Mouse (Mus musculus): ENCODE results near the gene Wdr83os. TPM values are rescaled to one million over a fixed set of nuclear protein-coding genes. Genes with fewer than 3 reads are reported as not detected.
A peak's percentile ranks its signal among the peaks of the same experiment; 100 is the strongest.
"Not testable (repeated sequence)": the region's sequence is repeated elsewhere in the genome, so short reads cannot be mapped to it uniquely, and the experiment has no call there.

The Wdr83os gene
- polyA plus RNA-seq, 1 experiment from 2014 or later: 87.7 TPM

DNA sequence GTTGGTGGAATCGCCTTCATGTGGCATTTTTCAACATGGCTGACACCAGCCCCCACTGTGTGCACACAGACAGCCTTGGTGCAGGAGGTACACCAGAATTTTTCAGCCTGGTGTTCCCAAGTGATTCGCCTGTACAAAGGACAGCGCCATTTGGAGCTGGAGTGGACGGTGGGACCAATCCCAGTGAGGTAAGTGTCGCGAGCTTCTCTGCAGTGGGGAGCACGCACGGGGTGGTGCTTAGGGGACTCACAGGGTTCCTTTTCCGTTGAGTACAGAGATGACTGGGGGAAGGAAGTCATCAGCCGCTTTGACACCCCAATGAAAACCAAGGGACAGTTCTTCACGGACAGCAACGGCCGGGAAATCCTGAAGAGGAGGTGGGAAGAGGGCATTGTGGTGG, 14.5 kb downstream of the Wdr83os start:
- Histone ChIP-seq H3K4me3 (no peak overlapping the region), H3K4me1 (peaks cover 10% of the 10 kb centered on the region; the same call in 1 of the 2 replicates), H3K27ac (no peak overlapping the region), H3K4me2 (no peak overlapping the region), H3K9me3 (replicated peaks) (no peaks in the 10 kb centered on the region), H3K27me3 (replicated peaks) (no peaks in the 10 kb centered on the region), H3K36me3 (peaks cover 79% of the 10 kb centered on the region), H3K9ac (no peak overlapping the region)
- 84% methylated on average over 13 of the region's 13 CpGs for WGBS (ENCODE audit: insufficient replicate concordance)
- no peak for ATAC-seq

DNA sequence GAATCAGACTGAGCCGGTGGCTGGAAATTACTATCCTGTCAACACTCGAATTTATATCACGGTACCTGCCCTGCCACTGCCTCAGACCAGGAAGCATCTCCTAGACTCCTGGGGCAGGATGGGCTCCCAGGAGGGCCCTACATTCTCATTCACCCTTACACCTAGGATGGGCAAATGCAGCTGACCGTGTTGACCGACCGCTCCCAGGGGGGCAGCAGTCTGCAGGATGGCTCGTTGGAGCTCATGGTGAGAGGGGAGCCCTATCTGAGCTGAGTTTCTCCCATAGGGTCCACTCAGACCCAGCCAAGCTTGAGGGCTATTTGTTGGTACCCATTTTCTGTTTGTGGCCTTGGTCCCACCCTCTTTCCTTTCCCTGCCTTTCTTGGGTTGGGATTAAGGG, 15.0 kb downstream of the Wdr83os start:
- H3K9me3 ChIP-seq (replicated peaks): no peaks in the 10 kb centered on the region
- H3K27me3 ChIP-seq (replicated peaks): no peaks in the 10 kb centered on the region
- H3K4me3 ChIP-seq: no peak overlapping the region
- no peak overlapping the region for H3K27ac ChIP-seq
- peaks cover 10% of the 10 kb centered on the region; the same call in 1 of the 2 replicates for H3K4me1 ChIP-seq
- WGBS (ENCODE audit: insufficient replicate concordance): 85% methylated on average over 7 of the region's 7 CpGs
- H3K36me3 ChIP-seq: peaks cover 79% of the 10 kb centered on the region
- H3K9ac ChIP-seq: no peak overlapping the region
- H3K4me2 ChIP-seq: no peak overlapping the region
- no peak for ATAC-seq

GRCm38 (mm10) chr8:85096196-85096595, 15.7 kb downstream of the Wdr83os start:
- H3K4me3 ChIP-seq: no peak overlapping the region
- H3K4me2 ChIP-seq: no peak overlapping the region
- peaks cover 74% of the 10 kb centered on the region for H3K36me3 ChIP-seq
- no peaks in the 10 kb centered on the region for H3K9me3 ChIP-seq (replicated peaks)
- WGBS (ENCODE audit: insufficient replicate concordance): 81% methylated on average over 16 of the region's 16 CpGs
- no peak overlapping the region for H3K9ac ChIP-seq
- H3K27ac ChIP-seq: no peak overlapping the region
- H3K27me3 ChIP-seq (replicated peaks): no peaks in the 10 kb centered on the region
- no peak for ATAC-seq
- H3K4me1 ChIP-seq: peaks cover 7% of the 10 kb centered on the region; the same call in 1 of the 2 replicates

GRCm38 (mm10) chr8:85096850-85097249, 16.3 kb downstream of the Wdr83os start:
- Histone ChIP-seq H3K27ac (no peak overlapping the region), H3K36me3 (peaks cover 67% of the 10 kb centered on the region), H3K9me3 (replicated peaks) (peaks cover 4% of the 10 kb centered on the region), H3K4me2 (no peak overlapping the region), H3K4me3 (no peak overlapping the region), H3K4me1 (0 out of 2 replicates have a peak, but pooled peaks cover under 1% of the 10 kb centered on the region), H3K9ac (no peak overlapping the region), H3K27me3 (replicated peaks) (no peaks in the 10 kb centered on the region)
- ATAC-seq: no peak
- 78% methylated on average over 4 of the region's 4 CpGs for WGBS (ENCODE audit: insufficient replicate concordance)

DNA sequence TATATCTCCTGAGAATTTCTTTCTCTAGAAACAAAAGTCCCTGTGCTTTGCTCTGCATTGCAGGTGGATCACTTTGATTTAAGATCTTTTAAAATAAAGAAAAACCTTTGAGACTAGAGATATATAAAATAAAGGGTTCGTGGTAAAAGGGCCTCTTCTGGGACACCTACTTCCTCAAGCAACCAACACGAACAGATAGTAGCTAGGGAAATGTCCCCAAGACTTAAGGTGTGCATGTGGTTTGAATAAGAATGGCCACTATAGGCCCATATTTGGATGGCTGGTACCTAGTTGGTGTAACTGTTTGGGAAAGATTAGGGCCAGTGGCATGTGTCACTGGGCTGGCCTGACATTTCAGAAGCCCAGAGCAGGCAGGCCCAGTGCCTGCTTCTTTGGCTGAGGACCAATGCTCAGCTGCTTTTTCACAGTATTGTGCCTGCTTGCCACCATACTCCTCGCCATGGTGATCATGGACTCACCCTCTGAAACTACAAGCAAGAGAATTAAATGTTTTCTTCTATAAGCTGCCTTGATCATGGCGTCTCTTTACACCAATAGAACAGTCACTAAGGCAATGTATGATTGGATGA, 19.6 kb downstream of the Wdr83os start:
- Histone ChIP-seq H3K4me3 (no peak overlapping the region), H3K27ac (no peak overlapping the region), H3K9me3 (replicated peaks) (peaks cover 7% of the 10 kb centered on the region), H3K9ac (no peak overlapping the region), H3K4me2 (no peak overlapping the region), H3K36me3 (peaks cover 36% of the 10 kb centered on the region), H3K27me3 (replicated peaks) (no peaks in the 10 kb centered on the region), H3K4me1 (no peaks in the 10 kb centered on the region)
- 62% methylated on average over 4 of the region's 4 CpGs for WGBS (ENCODE audit: insufficient replicate concordance)
- no peak for ATAC-seq

GRCm38 (mm10) chr8:85113241-85113640, 32.7 kb downstream of the Wdr83os start:
- no peak overlapping the region for H3K4me2 ChIP-seq
- no peaks in the 10 kb centered on the region for H3K4me1 ChIP-seq
- WGBS (ENCODE audit: insufficient replicate concordance): 75% methylated on average over 10 of the region's 10 CpGs
- H3K27ac ChIP-seq: no peak overlapping the region
- no peak overlapping the region for H3K4me3 ChIP-seq
- no peak for ATAC-seq
- no peak overlapping the region for H3K9ac ChIP-seq
- no peaks in the 10 kb centered on the region for H3K9me3 ChIP-seq (replicated peaks)
- H3K36me3 ChIP-seq: peaks cover 24% of the 10 kb centered on the region
- no peaks in the 10 kb centered on the region for H3K27me3 ChIP-seq (replicated peaks)

- H3K36me3 ChIP-seq: peaks cover 13% of the 10 kb centered on the region
- H3K4me1 ChIP-seq: no peaks in the 10 kb centered on the region
- no peak overlapping the region for H3K9ac ChIP-seq
- peaks cover 15% of the 10 kb centered on the region for H3K27me3 ChIP-seq (replicated peaks)
- ATAC-seq: no peak
- no peak overlapping the region for H3K4me2 ChIP-seq
- WGBS (ENCODE audit: insufficient replicate concordance): 37% methylated on average over 4 of the region's 4 CpGs
- H3K27ac ChIP-seq: no peak overlapping the region
- H3K4me3 ChIP-seq: no peak overlapping the region
- H3K9me3 ChIP-seq (replicated peaks): no peaks in the 10 kb centered on the region
Observed at GRCm38 (mm10) chr8:85115501-85115900, 35.0 kb downstream of the Wdr83os start.

DNA sequence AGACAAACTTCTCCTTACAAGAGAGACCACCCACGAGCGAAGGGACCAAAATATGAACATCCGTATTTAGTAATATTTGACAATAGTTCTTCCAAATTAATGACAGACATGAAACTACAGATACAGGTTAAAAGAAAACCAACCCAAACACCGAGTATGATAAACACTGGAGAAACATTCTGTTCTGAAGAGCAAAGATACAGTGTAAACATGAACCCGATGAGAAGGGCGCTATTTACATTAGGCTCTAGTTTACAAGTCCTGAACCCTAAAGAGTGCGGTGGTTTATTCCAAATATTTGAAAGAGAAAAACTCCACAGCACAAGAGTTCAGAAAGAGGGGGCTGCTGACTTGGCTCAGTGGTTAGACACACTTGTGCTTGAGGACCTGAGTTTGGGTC, 36.4 kb downstream of the Wdr83os start:
- no peak overlapping the region for H3K4me3 ChIP-seq
- H3K4me2 ChIP-seq: no peak overlapping the region
- H3K9ac ChIP-seq: no peak overlapping the region
- no peak overlapping the region for H3K27ac ChIP-seq
- 70% methylated on average over 7 of the region's 7 CpGs for WGBS (ENCODE audit: insufficient replicate concordance)
- peaks cover 15% of the 10 kb centered on the region for H3K27me3 ChIP-seq (replicated peaks)
- H3K36me3 ChIP-seq: peaks cover under 1% of the 10 kb centered on the region; the same call in 1 of the 2 replicates
- no peaks in the 10 kb centered on the region for H3K9me3 ChIP-seq (replicated peaks)
- ATAC-seq: no peak
- H3K4me1 ChIP-seq: no peaks in the 10 kb centered on the region

GRCm38 (mm10) chr8:85119052-85119981, 38.8 kb downstream of the Wdr83os start:
- Histone ChIP-seq H3K27ac (no peak overlapping the region), H3K27me3 (replicated peaks) (peaks cover 15% of the 10 kb centered on the region), H3K9me3 (replicated peaks) (no peaks in the 10 kb centered on the region), H3K4me1 (no peaks in the 10 kb centered on the region), H3K36me3 (no peaks in the 10 kb centered on the region), H3K9ac (peak overlapping the region; percentile 23; the same call in 1 of the 2 replicates), H3K4me2 (peak overlapping the region; percentile 58), H3K4me3 (peak overlapping the region; percentile 47)
- 10% methylated on average over 37 of the region's 37 CpGs for whole genome bisulfite sequencing (ENCODE audit: insufficient replicate concordance)
- peak; percentile 21; the same call in 1 of the 2 replicates for ATAC-seq

DNA sequence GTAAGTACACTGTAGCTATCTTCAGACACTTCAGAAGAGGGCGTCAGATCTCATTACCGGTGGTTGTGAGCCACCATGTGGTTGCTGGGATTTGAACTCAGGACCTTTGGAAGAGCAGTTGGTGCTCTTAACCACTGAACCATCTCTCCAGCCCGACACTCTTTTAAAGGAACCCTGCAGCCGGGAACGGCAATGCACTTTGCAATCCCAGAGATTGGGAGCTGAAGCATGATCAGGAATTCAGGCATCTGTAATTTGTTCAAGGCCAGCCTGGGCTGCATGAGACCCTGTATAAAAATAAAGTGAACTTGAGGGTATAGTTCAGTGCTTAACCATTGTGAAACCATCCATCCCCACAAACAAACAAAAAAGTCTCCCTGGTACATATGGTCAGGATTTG, 39.7 kb downstream of the Wdr83os start:
- H3K4me3 ChIP-seq; H3K27ac ChIP-seq; H3K9me3 ChIP-seq (replicated peaks); ATAC-seq; H3K9ac ChIP-seq; H3K36me3 ChIP-seq; H3K4me1 ChIP-seq; H3K4me2 ChIP-seq: not testable (repeated sequence)
- 67% methylated on average over 5 of the region's 5 CpGs for WGBS (ENCODE audit: insufficient replicate concordance)
- H3K27me3 ChIP-seq (replicated peaks): peaks cover 15% of the 10 kb centered on the region

DNA sequence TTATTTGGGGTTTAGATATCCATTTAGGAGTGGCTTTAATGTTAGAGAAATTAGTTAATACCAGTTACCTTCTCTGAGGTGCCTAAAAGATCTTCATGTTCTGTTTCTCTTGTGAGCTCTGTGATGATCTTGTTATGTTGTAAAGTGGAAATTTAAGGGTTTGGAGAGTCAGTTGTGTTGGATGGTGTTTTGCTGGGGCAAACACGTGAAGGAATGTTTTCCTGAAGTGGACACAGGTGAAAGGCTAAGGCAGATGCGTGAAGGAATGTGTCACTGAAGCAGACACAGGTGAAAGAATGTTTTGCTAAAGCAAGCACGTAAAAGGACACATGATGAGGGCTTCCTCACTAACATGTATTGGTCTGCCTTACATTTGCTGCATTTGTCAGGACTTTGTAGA, 42.5 kb downstream of the Wdr83os start, which contains the start of gene Zfp791:
Gene Zfp791 (minus strand): TSS at position 101 of the 400 bp plus-strand sequence.
- H3K9me3 ChIP-seq (replicated peaks): no peaks in the 10 kb centered on the region
- no peak within 1 kb of the TSS for H3K4me3 ChIP-seq
- H3K36me3 ChIP-seq: no peaks in the 10 kb centered on the region
- no peak within 1 kb of the TSS for H3K27ac ChIP-seq
- no peaks in the 10 kb centered on the region for H3K4me1 ChIP-seq
- no peak within 1 kb of the TSS for H3K9ac ChIP-seq
- H3K4me2 ChIP-seq: no peak within 1 kb of the TSS
- no peak for ATAC-seq
- H3K27me3 ChIP-seq (replicated peaks): peaks cover 15% of the 10 kb centered on the region
- 52% methylated on average over 3 of the region's 3 CpGs for WGBS (ENCODE audit: insufficient replicate concordance)

GRCm38 (mm10) chr8:85123691-85124090, 43.2 kb downstream of the Wdr83os start:
- Histone ChIP-seq H3K4me3 (no peak overlapping the region), H3K9me3 (replicated peaks) (no peaks in the 10 kb centered on the region), H3K27me3 (replicated peaks) (peaks cover 12% of the 10 kb centered on the region), H3K36me3 (no peaks in the 10 kb centered on the region), H3K9ac (no peak overlapping the region), H3K4me2 (no peak overlapping the region), H3K27ac (no peak overlapping the region), H3K4me1 (no peaks in the 10 kb centered on the region)
- WGBS (ENCODE audit: insufficient replicate concordance): 81% methylated on average over 8 of the region's 8 CpGs
- no peak for ATAC-seq
